Mouse (Mus musculus) intestine, embryonic 16.5 days (tissue): Measurements from ENCODE around the gene Bahcc1. TPM values are rescaled to one million over a fixed set of nuclear protein-coding genes. Genes with fewer than 3 reads are reported as not detected.

Experiments used
- ATAC-seq: fragments of 200-750 bp; cut with Nextera tagmentation; 2 replicates; pipeline ENCODE4 v1.8.0; 2017; ENCODE audit warnings: moderate TSS enrichment, moderate library complexity
- H3K27ac ChIP-seq: fragments of 300-500 bp; sonication (generic); 2 replicates; pipeline ENCODE4 v1.5.1; 2014; ENCODE audit warnings: mild to moderate bottlenecking, low read length
- H3K27me3 ChIP-seq: fragments of 300-500 bp; sonication (generic); replicated peaks from 2 replicates; pipeline ENCODE4 v1.6.1; 2014; ENCODE audit warnings: low read length, control low read depth, mixed read lengths; ENCODE audit not compliant: control insufficient read depth, insufficient read depth
- H3K36me3 ChIP-seq: fragments of 300-500 bp; sonication (generic); 2 replicates; pipeline ENCODE4 v1.6.1; 2014; ENCODE audit warnings: low read length, control low read depth; ENCODE audit not compliant: control insufficient read depth, insufficient read depth
- H3K4me1 ChIP-seq: fragments of 300-500 bp; sonication (generic); 2 replicates; pipeline ENCODE4 v1.6.1; 2014; ENCODE audit warnings: low read length, control low read depth, mixed read lengths; ENCODE audit not compliant: control insufficient read depth, insufficient read depth
- H3K4me2 ChIP-seq: fragments of 300-500 bp; sonication (generic); 2 replicates; pipeline ENCODE4 v1.6.1; 2014; ENCODE audit warnings: low read depth, low read length, control low read depth
- H3K4me3 ChIP-seq: fragments of 300-500 bp; sonication (generic); 2 replicates; pipeline ENCODE4 v1.5.1; 2014; ENCODE audit warnings: mild to moderate bottlenecking, low read length
- H3K9ac ChIP-seq: fragments of 300-500 bp; sonication (generic); 2 replicates; pipeline ENCODE4 v1.6.1; 2014; ENCODE audit warnings: low read depth, low read length
- H3K9me3 ChIP-seq: fragments of 300-500 bp; sonication (generic); 2 replicates; pipeline ENCODE4 v1.6.1; 2016; ENCODE audit warnings: low read length, control low read depth; ENCODE audit not compliant: control insufficient read depth
- WGBS: fragments of 180-500 bp; shearing (Covaris S2); extraction: QIAGEN DNeasy Blood & Tissue Kit; methylation state at CpG from one replicate; pipeline ENCODE4 v1.1.7; 2014; 5-methylcytosine and 5-hydroxymethylcytosine counted together
- polyA plus RNA-seq: library from polyadenylated mRNA; unstranded; fragments of >200 nt; fragmentation: Nextera tagmentation; extraction: Ambion mirVana; gene quantifications from 2 replicates; pipeline ENCODE4 v1.2.1, GENCODE M21; 2015

Bahcc1 gene
- polyA plus RNA-seq, 1 experiment from 2014 or later = 5.7 TPM

DNA sequence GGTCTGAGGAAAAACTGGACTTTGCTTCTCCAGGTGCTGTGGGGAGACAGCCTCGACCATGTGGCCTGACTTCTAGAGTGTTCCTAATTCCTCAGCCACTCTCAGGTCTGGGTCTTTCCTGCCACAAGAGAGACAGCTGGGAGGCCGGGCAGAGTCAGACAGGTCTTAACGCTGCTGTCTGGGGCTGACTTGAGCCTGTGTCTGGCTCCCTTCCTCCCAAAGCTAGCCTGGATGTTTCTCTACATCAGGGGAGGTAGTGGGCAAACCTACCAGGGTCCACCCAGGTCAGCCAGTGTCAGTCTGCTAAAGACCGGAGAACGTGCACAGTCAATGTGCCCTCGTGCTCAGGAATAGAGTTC, 19.2 kb downstream of the Bahcc1 start:
- ATAC-seq = no peak
- no peaks in the 10 kb centered on the region for H3K27me3 ChIP-seq
- H3K36me3 ChIP-seq = no peaks in the 10 kb centered on the region
- H3K4me3 ChIP-seq = no peak overlapping the region
- H3K4me1 ChIP-seq = peaks cover 73% of the 10 kb centered on the region
- no peaks in the 10 kb centered on the region for H3K9me3 ChIP-seq
- H3K4me2 ChIP-seq = no peak overlapping the region
- H3K9ac ChIP-seq = no peak overlapping the region
- 0 out of 2 replicates have a peak overlapping the region, but pooled peaks have one; percentile 9 for H3K27ac ChIP-seq
- WGBS = 50% methylated on average over 6 of the region's 6 CpGs

DNA sequence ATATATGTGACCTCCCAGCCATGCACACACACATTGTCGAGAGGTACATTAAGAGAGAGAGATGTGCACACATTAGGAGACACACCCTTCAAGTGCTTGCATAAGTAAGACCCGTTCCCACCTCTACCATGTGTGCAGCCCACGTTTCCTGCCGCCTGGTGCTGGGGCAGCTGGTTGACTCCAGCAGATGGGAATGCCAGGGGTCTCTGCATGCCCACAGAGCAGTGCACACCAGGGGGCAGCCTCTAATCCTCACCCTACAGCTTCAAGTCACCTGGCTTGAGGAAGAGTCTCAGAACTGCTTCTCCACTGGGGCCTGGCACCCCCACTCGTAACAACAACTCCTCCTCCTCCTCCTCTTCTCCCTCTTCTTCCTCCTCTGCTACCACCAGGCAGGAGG, 19.7 kb downstream of the Bahcc1 start:
- Histone ChIP-seq H3K4me1 (peaks cover 77% of the 10 kb centered on the region), H3K4me3 (no peak overlapping the region), H3K36me3 (no peaks in the 10 kb centered on the region), H3K9me3 (no peaks in the 10 kb centered on the region), H3K27me3 (no peaks in the 10 kb centered on the region), H3K4me2 (no peak overlapping the region), H3K9ac (peak overlapping the region; percentile 35; the same call in 1 of the 2 replicates), H3K27ac (peak overlapping the region; percentile 66)
- peak; percentile 26; the same call in 1 of the 2 replicates for ATAC-seq
- 30% methylated on average over 5 of the region's 5 CpGs for WGBS

DNA sequence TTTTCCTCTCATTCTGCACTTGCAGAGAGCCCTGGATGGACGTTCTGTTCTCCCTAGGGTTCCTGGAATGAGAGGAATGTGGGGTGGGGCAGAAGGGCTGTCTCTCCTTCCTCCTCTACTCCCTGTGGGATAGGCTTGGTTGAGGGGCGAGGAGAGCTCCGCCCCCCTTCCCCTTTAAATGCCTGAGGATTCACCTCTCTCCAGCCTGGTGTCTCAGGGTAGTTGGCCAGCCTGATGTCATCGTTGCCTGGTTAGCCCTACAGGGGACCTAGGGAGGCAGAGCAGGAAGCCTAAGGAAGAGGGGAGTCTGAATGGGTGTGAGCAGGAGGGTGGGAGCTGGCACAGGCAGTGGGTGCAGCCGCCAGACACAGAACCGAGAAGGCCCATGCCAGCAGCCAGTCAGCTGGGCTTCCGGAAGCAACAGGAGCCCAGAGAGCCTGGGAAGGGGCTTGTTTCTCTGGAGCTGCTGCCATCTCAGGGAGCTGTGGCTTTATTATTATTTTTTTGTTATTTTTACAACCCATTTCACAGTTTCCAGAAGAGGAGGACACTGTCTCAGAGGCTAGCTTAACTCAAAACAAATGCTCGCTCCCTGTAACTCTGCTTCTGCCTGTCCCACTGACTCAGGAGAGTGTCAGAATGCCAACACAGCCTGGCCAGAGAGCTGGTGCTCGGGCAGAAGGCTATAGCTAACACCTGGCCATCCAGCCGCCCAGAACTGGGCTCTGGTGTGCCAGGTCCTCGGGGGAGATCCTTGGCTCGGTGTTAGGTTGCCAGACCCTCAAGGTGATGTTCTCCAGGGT, 20.3 kb downstream of the Bahcc1 start:
- ATAC-seq = peak; percentile 69
- Histone ChIP-seq H3K9me3 (no peaks in the 10 kb centered on the region), H3K9ac (peak overlapping the region; percentile 35; the same call in 1 of the 2 replicates), H3K4me2 (no peak overlapping the region), H3K36me3 (no peaks in the 10 kb centered on the region), H3K4me1 (peaks cover 73% of the 10 kb centered on the region), H3K27ac (peak overlapping the region; percentile 66), H3K27me3 (no peaks in the 10 kb centered on the region), H3K4me3 (no peak overlapping the region)
- WGBS = 49% methylated on average over 12 of the region's 12 CpGs

DNA sequence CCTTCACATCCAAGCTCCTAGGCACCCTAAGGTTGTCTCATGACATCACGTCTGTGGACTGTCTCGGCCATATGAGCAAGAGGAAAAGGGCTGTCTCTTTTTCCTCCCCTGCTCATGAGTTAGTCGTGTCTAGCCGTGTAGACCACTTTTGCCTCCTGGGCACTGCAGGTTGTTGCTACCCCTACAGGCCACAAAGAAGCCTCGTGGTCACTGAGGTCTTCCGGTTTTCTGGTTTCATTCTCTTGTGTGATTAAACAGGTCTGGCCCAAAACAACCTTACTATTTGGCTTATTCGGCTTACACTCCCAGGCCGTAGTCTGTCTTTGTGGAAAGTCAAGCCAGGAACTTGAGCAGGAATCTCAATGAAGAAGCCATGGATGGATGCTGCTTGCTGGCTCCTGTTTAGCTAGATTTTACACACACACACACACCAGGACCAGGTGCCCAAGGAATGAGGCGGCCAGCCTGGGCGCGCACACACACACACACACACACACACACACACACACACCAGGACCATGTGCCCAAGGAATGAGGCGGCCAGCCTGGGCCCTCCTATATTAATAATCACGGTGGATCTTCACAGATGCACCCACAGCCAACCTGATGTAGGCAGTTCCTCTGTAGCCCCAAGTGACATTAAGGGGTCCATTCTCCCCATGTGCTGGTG, 21.0 kb downstream of the Bahcc1 start:
- H3K27ac ChIP-seq = no peak overlapping the region
- H3K9me3 ChIP-seq = no peaks in the 10 kb centered on the region
- H3K36me3 ChIP-seq = no peaks in the 10 kb centered on the region
- H3K4me2 ChIP-seq = no peak overlapping the region
- no peak overlapping the region for H3K4me3 ChIP-seq
- H3K9ac ChIP-seq = no peak overlapping the region
- peaks cover 68% of the 10 kb centered on the region for H3K4me1 ChIP-seq
- H3K27me3 ChIP-seq = no peaks in the 10 kb centered on the region
- 84% methylated on average over 13 of the region's 13 CpGs for WGBS
- no peak for ATAC-seq

DNA sequence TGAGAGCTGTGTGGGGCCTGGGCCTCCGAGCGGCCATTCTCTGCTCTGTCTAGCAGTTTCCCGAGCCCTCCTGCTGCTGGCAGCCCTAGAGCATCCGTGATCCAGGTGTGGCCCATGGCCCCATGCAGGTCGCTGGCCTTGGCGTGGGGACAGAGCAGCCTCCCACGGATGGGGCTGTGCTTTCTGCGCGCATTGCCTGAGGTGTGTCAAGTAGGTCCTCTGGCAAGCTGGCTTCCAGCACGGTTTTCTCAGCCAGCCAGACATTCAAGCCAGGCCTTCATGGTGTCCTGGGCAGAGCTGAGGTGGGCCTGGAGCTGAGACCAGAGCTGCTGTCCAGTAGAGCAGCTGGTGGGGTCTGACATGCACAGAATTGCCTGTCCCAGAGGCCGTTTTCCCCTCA, 21.7 kb downstream of the Bahcc1 start:
- no peak for ATAC-seq
- Histone ChIP-seq H3K4me3 (no peak overlapping the region), H3K4me1 (peaks cover 69% of the 10 kb centered on the region), H3K27me3 (no peaks in the 10 kb centered on the region), H3K27ac (no peak overlapping the region), H3K36me3 (no peaks in the 10 kb centered on the region), H3K9ac (no peak overlapping the region), H3K9me3 (no peaks in the 10 kb centered on the region), H3K4me2 (no peak overlapping the region)
- WGBS = 69% methylated on average over 11 of the region's 11 CpGs

DNA sequence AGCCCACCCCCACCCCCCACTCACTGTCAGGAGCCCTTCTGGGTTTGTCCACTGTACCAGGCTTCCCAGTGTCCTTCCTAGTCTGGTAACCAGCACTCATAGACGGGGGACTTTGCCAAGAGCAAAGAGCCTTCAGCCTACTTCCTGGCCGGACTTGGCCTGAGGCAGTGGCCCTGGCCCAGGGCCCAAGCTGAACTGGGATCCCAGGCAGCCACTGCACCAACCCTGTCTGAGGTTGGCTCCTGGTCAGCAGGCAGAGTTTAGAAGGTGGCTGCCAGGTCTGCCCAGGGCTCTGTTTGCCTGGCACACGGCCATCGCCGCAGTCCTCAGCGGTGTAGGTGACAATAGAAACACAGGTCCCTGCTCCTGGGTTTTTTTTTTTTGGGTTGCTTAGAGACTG, 22.3 kb downstream of the Bahcc1 start:
- Histone ChIP-seq H3K27ac (no peak overlapping the region), H3K9ac (no peak overlapping the region; the same call in 1 of the 2 replicates), H3K36me3 (no peaks in the 10 kb centered on the region), H3K4me3 (no peak overlapping the region), H3K9me3 (no peaks in the 10 kb centered on the region), H3K27me3 (no peaks in the 10 kb centered on the region), H3K4me1 (peaks cover 74% of the 10 kb centered on the region), H3K4me2 (no peak overlapping the region)
- no peak for ATAC-seq
- 70% methylated on average over 6 of the region's 6 CpGs for WGBS

DNA sequence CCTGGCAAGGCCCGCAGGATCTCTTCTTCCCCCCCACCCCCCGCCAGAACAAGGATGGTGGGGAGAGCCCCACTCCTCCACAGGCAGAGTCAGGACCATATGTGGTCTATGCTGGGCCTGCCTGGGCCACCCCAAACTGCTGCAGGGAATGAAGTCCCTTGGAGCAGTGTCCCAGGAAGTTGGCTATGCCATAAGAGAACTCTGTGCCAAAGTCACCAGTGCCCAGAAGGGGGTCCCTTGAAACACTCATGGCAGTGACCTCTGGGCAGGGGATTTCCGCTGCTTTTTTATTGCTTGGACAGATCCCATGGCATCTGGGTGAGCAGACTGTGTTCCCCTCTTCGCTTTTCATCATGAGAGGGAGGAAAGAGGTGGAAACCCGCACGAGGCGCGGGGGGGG, 22.8 kb downstream of the Bahcc1 start:
- ATAC-seq = no peak
- H3K36me3 ChIP-seq = no peaks in the 10 kb centered on the region
- WGBS = 70% methylated on average over 8 of the region's 8 CpGs
- no peak overlapping the region for H3K4me2 ChIP-seq
- no peaks in the 10 kb centered on the region for H3K27me3 ChIP-seq
- no peak overlapping the region; the same call in 1 of the 2 replicates for H3K9ac ChIP-seq
- H3K9me3 ChIP-seq = no peaks in the 10 kb centered on the region
- peaks cover 72% of the 10 kb centered on the region for H3K4me1 ChIP-seq
- H3K27ac ChIP-seq = no peak overlapping the region
- no peak overlapping the region for H3K4me3 ChIP-seq

DNA sequence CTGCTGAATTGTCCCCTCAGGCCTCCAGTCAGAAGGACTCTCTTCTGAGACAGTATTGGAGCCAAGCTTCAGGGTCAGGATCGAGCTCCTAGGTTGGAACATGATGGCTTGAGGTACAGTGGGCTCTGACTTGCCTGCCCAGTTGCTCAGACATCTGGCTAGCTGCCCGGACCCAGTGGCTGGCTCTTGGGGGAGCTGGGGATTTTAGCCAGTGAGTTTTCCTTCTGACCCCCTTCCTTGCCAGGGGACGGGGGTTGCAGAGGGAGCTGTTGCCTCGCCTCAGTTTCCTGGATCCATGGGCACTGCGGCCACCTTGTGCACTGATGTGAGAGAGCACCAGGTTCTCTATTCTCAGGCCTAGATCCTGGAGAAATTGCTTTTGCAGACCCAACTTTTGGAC, 23.4 kb downstream of the Bahcc1 start:
- H3K9me3 ChIP-seq = no peaks in the 10 kb centered on the region
- H3K4me1 ChIP-seq = peaks cover 70% of the 10 kb centered on the region
- no peak overlapping the region for H3K4me2 ChIP-seq
- no peak overlapping the region for H3K9ac ChIP-seq
- H3K27me3 ChIP-seq = no peaks in the 10 kb centered on the region
- WGBS = 76% methylated on average over 5 of the region's 5 CpGs
- H3K4me3 ChIP-seq = no peak overlapping the region
- H3K36me3 ChIP-seq = no peaks in the 10 kb centered on the region
- no peak for ATAC-seq
- no peak overlapping the region for H3K27ac ChIP-seq

DNA sequence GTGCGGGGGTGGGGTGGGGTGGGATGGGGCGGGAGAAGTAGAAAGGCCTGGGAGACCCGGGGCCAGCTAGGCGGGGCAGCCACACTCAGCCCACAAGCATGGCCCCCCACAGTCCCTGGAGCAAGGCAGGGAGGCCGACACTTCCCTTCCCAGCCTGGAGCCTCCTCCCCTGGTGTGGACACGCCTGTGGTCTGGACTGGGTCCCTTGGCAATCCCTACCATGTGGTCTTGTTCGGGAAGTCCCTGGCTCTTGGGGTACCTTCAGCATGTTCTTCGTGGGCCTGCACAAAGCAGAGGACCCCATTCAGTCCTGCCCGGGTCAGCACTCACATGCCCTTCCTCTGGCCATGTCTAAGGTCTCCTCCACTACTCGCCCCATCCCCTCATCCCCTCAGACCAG, 23.8 kb downstream of the Bahcc1 start:
- Histone ChIP-seq H3K9ac (0 out of 2 replicates have a peak overlapping the region, but pooled peaks have one; percentile 43), H3K4me1 (peaks cover 70% of the 10 kb centered on the region), H3K9me3 (no peaks in the 10 kb centered on the region), H3K4me2 (no peak overlapping the region), H3K36me3 (no peaks in the 10 kb centered on the region), H3K27ac (no peak overlapping the region), H3K27me3 (no peaks in the 10 kb centered on the region), H3K4me3 (no peak overlapping the region)
- 60% methylated on average over 10 of the region's 10 CpGs for WGBS
- ATAC-seq = no peak
